Mouse (Mus musculus) forebrain, embryonic 14.5 days (tissue): ENCODE measurements around the gene Arl5c. TPM values are rescaled to one million over a fixed set of nuclear protein-coding genes. Genes with fewer than 3 reads are reported as not detected.

ENCODE experiments used
- ATAC-seq: fragments of 200-750 bp; cut with Nextera tagmentation; 2 replicates; pipeline ENCODE4 v1.8.0; 2017; ENCODE audit warnings: mild to moderate bottlenecking, moderate library complexity
- DNase-seq: peaks from one replicate; pipeline ENCODE4 v3.0.0-alpha.2; 2015; ENCODE audit warnings: low spot score
- H3K27ac ChIP-seq: fragments of 300-500 bp; sonication (generic); 2 replicates; pipeline ENCODE4 v1.5.1; 2014; ENCODE audit warnings: low read depth, mild to moderate bottlenecking, control low read depth, low read length, moderate library complexity
- H3K27me3 ChIP-seq: fragments of 300-500 bp; sonication (generic); replicated peaks from 2 replicates; pipeline ENCODE4 v1.6.1; 2014; ENCODE audit warnings: low read length, control low read depth, mixed read lengths; ENCODE audit not compliant: control insufficient read depth, insufficient read depth
- H3K36me3 ChIP-seq: fragments of 300-500 bp; sonication (generic); 2 replicates; pipeline ENCODE4 v1.6.1; 2014; ENCODE audit warnings: low read length, control low read depth; ENCODE audit not compliant: control insufficient read depth, insufficient read depth
- H3K4me1 ChIP-seq: fragments of 300-500 bp; sonication (generic); 2 replicates; pipeline ENCODE4 v1.6.1; 2014; ENCODE audit warnings: antibody characterized with exemption, low read length, control low read depth; ENCODE audit not compliant: control insufficient read depth, insufficient read depth
- H3K4me2 ChIP-seq: fragments of 300-500 bp; sonication (generic); 2 replicates; pipeline ENCODE4 v1.6.1; 2014; ENCODE audit warnings: mild to moderate bottlenecking, control low read depth, low read length
- H3K4me3 ChIP-seq: fragments of 300-500 bp; sonication (generic); 2 replicates; pipeline ENCODE4 v1.5.1; 2014; ENCODE audit warnings: low read depth, low read length, control low read depth
- H3K9ac ChIP-seq: fragments of 300-500 bp; sonication (generic); 2 replicates; pipeline ENCODE4 v1.6.1; 2014; ENCODE audit warnings: mild to moderate bottlenecking, low read length, control low read depth, moderate library complexity
- H3K9me3 ChIP-seq: fragments of 300-500 bp; sonication (generic); replicated peaks from 2 replicates; pipeline ENCODE4 v1.6.1; 2016; ENCODE audit warnings: low read length, control low read depth, mixed read lengths; ENCODE audit not compliant: control insufficient read depth
- WGBS: fragments of 180-500 bp; shearing (Covaris S2); extraction: QIAGEN DNeasy Blood & Tissue Kit; methylation state at CpG from one replicate; pipeline ENCODE4 v1.1.7; 2014; 5-methylcytosine and 5-hydroxymethylcytosine counted together
- polyA plus RNA-seq: library from polyadenylated mRNA; unstranded; fragments of >200 nt; fragmentation: Nextera tagmentation; extraction: Ambion mirVana; gene quantifications from 2 replicates; pipeline ENCODE4 v1.2.1, GENCODE M21; 2014

Arl5c gene
- polyA plus RNA-seq, 1 experiment from 2014 or later = 4.8 TPM

GRCm38 (mm10) chr11:97982721-97983120, 13.3 kb downstream of the Arl5c start:
- 90% methylated on average over 9 of the region's 9 CpGs for WGBS
- no peak for DNase-seq
- ATAC-seq = no peak

GRCm38 (mm10) chr11:97980531-97980966, 15.4 kb downstream of the Arl5c start:
- peaks cover 14% of the 10 kb centered on the region for H3K27me3 ChIP-seq
- H3K4me2 ChIP-seq = no peak overlapping the region
- no peaks in the 10 kb centered on the region for H3K36me3 ChIP-seq
- no peak overlapping the region for H3K9ac ChIP-seq
- DNase-seq = no peak
- no peak overlapping the region for H3K27ac ChIP-seq
- no peak for ATAC-seq
- no peaks in the 10 kb centered on the region for H3K4me1 ChIP-seq
- H3K4me3 ChIP-seq = no peak overlapping the region
- WGBS = 76% methylated on average over 9 of the region's 9 CpGs
- no peaks in the 10 kb centered on the region for H3K9me3 ChIP-seq

More at GRCm38 (mm10) chr11:97982721-97983120, 13.3 kb downstream of the Arl5c start:
- H3K27me3 ChIP-seq = peaks cover 28% of the 10 kb centered on the region
- no peak overlapping the region for H3K4me3 ChIP-seq
- no peak overlapping the region for H3K4me2 ChIP-seq
- no peaks in the 10 kb centered on the region; the same call in 1 of the 2 replicates for H3K4me1 ChIP-seq
- H3K27ac ChIP-seq = no peak overlapping the region
- no peak overlapping the region for H3K9ac ChIP-seq
- H3K36me3 ChIP-seq = no peaks in the 10 kb centered on the region
- no peaks in the 10 kb centered on the region for H3K9me3 ChIP-seq

GRCm38 (mm10) chr11:97979824-97980495, 16.0 kb downstream of the Arl5c start:
- H3K4me2 ChIP-seq = no peak overlapping the region
- H3K9me3 ChIP-seq = no peaks in the 10 kb centered on the region
- no peak overlapping the region for H3K4me3 ChIP-seq
- no peak overlapping the region for H3K9ac ChIP-seq
- H3K27me3 ChIP-seq = peaks cover 8% of the 10 kb centered on the region
- 73% methylated on average over 10 of the region's 10 CpGs for WGBS
- no peak for ATAC-seq
- DNase-seq = no peak
- no peak overlapping the region for H3K27ac ChIP-seq
- H3K36me3 ChIP-seq = no peaks in the 10 kb centered on the region
- no peaks in the 10 kb centered on the region for H3K4me1 ChIP-seq

GRCm38 (mm10) chr11:97978392-97978791, 17.6 kb downstream of the Arl5c start:
- WGBS = 88% methylated on average over 13 of the region's 13 CpGs
- no peaks in the 10 kb centered on the region for H3K9me3 ChIP-seq
- H3K9ac ChIP-seq = no peak overlapping the region
- H3K4me1 ChIP-seq = no peaks in the 10 kb centered on the region
- H3K36me3 ChIP-seq = no peaks in the 10 kb centered on the region
- no peak overlapping the region for H3K27ac ChIP-seq
- no peaks in the 10 kb centered on the region for H3K27me3 ChIP-seq
- H3K4me2 ChIP-seq = no peak overlapping the region
- no peak overlapping the region for H3K4me3 ChIP-seq
- ATAC-seq (no peak), DNase-seq (no peak)

- Histone ChIP-seq H3K36me3 (no peaks in the 10 kb centered on the region), H3K9me3 (no peaks in the 10 kb centered on the region), H3K9ac (no peak overlapping the region), H3K4me3 (no peak overlapping the region), H3K4me2 (no peak overlapping the region), H3K27ac (no peak overlapping the region), H3K4me1 (no peaks in the 10 kb centered on the region), H3K27me3 (no peaks in the 10 kb centered on the region)
- 79% methylated on average over 5 of the region's 5 CpGs for WGBS
- ATAC-seq (no peak), DNase-seq (no peak)
Measured at GRCm38 (mm10) chr11:97977797-97978196, 18.2 kb downstream of the Arl5c start.

- no peak overlapping the region for H3K4me3 ChIP-seq
- H3K9me3 ChIP-seq = no peaks in the 10 kb centered on the region
- H3K36me3 ChIP-seq = no peaks in the 10 kb centered on the region
- ATAC-seq (no peak), DNase-seq (no peak)
- 88% methylated on average over 5 of the region's 5 CpGs for WGBS
- H3K9ac ChIP-seq = no peak overlapping the region
- H3K4me2 ChIP-seq = no peak overlapping the region
- H3K27me3 ChIP-seq = no peaks in the 10 kb centered on the region
- no peak overlapping the region for H3K27ac ChIP-seq
- H3K4me1 ChIP-seq = no peaks in the 10 kb centered on the region
Measured at GRCm38 (mm10) chr11:97974746-97975145, 21.2 kb downstream of the Arl5c start.

GRCm38 (mm10) chr11:97974141-97974540, 21.8 kb downstream of the Arl5c start:
- H3K9me3 ChIP-seq = no peaks in the 10 kb centered on the region
- DNase-seq (no peak), ATAC-seq (no peak)
- H3K27ac ChIP-seq = no peak overlapping the region
- H3K27me3 ChIP-seq = no peaks in the 10 kb centered on the region
- no peaks in the 10 kb centered on the region for H3K36me3 ChIP-seq
- no peak overlapping the region for H3K9ac ChIP-seq
- no peak overlapping the region for H3K4me2 ChIP-seq
- H3K4me1 ChIP-seq = no peaks in the 10 kb centered on the region
- WGBS = 92% methylated on average over 5 of the region's 5 CpGs
- H3K4me3 ChIP-seq = no peak overlapping the region

GRCm38 (mm10) chr11:97972434-97972833, 23.5 kb downstream of the Arl5c start:
- DNase-seq = no peak
- no peaks in the 10 kb centered on the region for H3K36me3 ChIP-seq
- no peak overlapping the region for H3K27ac ChIP-seq
- H3K9ac ChIP-seq = no peak overlapping the region
- H3K4me1 ChIP-seq = no peaks in the 10 kb centered on the region
- no peak overlapping the region for H3K4me2 ChIP-seq
- 66% methylated on average over 2 of the region's 2 CpGs for WGBS
- no peak for ATAC-seq
- H3K27me3 ChIP-seq = no peaks in the 10 kb centered on the region
- H3K9me3 ChIP-seq = no peaks in the 10 kb centered on the region
- H3K4me3 ChIP-seq = no peak overlapping the region

- Histone ChIP-seq H3K36me3 (no peaks in the 10 kb centered on the region), H3K9me3 (no peaks in the 10 kb centered on the region), H3K9ac (no peak overlapping the region), H3K4me2 (no peak overlapping the region), H3K4me1 (peaks cover 4% of the 10 kb centered on the region; the same call in 1 of the 2 replicates), H3K27me3 (no peaks in the 10 kb centered on the region), H3K4me3 (no peak overlapping the region), H3K27ac (no peak overlapping the region)
- DNase-seq (peak; percentile 70), ATAC-seq (no peak)
- WGBS = 44% methylated on average over 7 of the region's 7 CpGs
Measured at GRCm38 (mm10) chr11:97971232-97971631, 24.7 kb downstream of the Arl5c start.
